Mouse (Mus musculus): Measurements from ENCODE around the gene Wipf3.

Wipf3 gene

GRCm38 (mm10) chr6:54496214-54496613 lies 66.8 kb downstream of the Wipf3 start:
- CTCF ChIA-PET: no interaction called here
- POLR2A ChIA-PET: no interaction called here

- ChIA-PET CTCF (interaction anchor here in 1 of 4 experiments (0.6 kb wide), 1 partner anchor 132 kb away, joined by 4 read pairs; no protein-coding TSS in a partner anchor), POLR2A (no interaction called here)
Observed at GRCm38 (mm10) chr6:54502661-54503115, 73.3 kb downstream of the Wipf3 start.

- ChIA-PET CTCF (interaction anchor here (0.5 to 5.8 kb wide), 9 partner anchors 8 to 138 kb away, joined by 3 to 80 read pairs (median 5); partner anchors contain the start of gene Wipf3 (in 1 of the 4)), POLR2A (no interaction called here)
Observed at GRCm38 (mm10) chr6:54506318-54506717, 76.9 kb downstream of the Wipf3 start.

GRCm38 (mm10) chr6:54507002-54507401 lies 77.6 kb downstream of the Wipf3 start:
- ChIA-PET CTCF (interaction anchor here (0.5 to 5.8 kb wide), 21 partner anchors 9 to 616 kb away, joined by 3 to 80 read pairs (median 4); partner anchors contain the start of genes Scrn1 (in 1 of the 4) and Wipf3 (in 1 of the 4)), POLR2A (interaction anchor here in 3 of 4 experiments (0.7 to 1.5 kb wide), 5 partner anchors 21 to 956 kb away, joined by 3 to 5 read pairs (median 3); no protein-coding TSS in a partner anchor)

- CTCF ChIA-PET: interaction anchor here in 3 of 4 experiments (0.6 to 5.8 kb wide), 9 partner anchors 11 to 616 kb away, joined by 3 to 80 read pairs (median 5); no protein-coding TSS in a partner anchor
- POLR2A ChIA-PET: interaction anchor here in 3 of 4 experiments (0.7 to 1.5 kb wide), 5 partner anchors 22 to 955 kb away, joined by 3 to 5 read pairs (median 3); no protein-coding TSS in a partner anchor
Observed at GRCm38 (mm10) chr6:54507808-54508207, 78.4 kb downstream of the Wipf3 start.

- ChIA-PET CTCF (interaction anchor here in 3 of 4 experiments (1.4 to 5.8 kb wide), 4 partner anchors 11 to 116 kb away, joined by 4 to 80 read pairs (median 38); no protein-coding TSS in a partner anchor), POLR2A (no interaction called here)
Observed at GRCm38 (mm10) chr6:54508256-54508793, 78.9 kb downstream of the Wipf3 start.

GRCm38 (mm10) chr6:54509264-54509663 lies 79.9 kb downstream of the Wipf3 start:
- CTCF ChIA-PET: interaction anchor here in 3 of 4 experiments (1.4 to 5.8 kb wide), 3 partner anchors 116 to 117 kb away, joined by 6 to 80 read pairs (median 70); no protein-coding TSS in a partner anchor
- POLR2A ChIA-PET: no interaction called here

GRCm38 (mm10) chr6:54512256-54512655 lies 82.9 kb downstream of the Wipf3 start:
- ChIA-PET CTCF (interaction anchor here in 1 of 4 experiments (0.6 kb wide), 1 partner anchor 1489 kb away, joined by 3 read pairs; no protein-coding TSS in a partner anchor), POLR2A (interaction anchor here in 1 of 4 experiments (0.7 kb wide), 1 partner anchor 351 kb away, joined by 3 read pairs; no protein-coding TSS in a partner anchor)

GRCm38 (mm10) chr6:54516512-54517134 lies 87.2 kb downstream of the Wipf3 start:
- ChIA-PET CTCF (interaction anchor here in 3 of 4 experiments (0.6 to 1.3 kb wide), 3 partner anchors 10 to 619 kb away, joined by 3 to 5 read pairs (median 4); no protein-coding TSS in a partner anchor), POLR2A (no interaction called here)

- ChIA-PET CTCF (no interaction called here), POLR2A (no interaction called here)
Observed at GRCm38 (mm10) chr6:54518758-54519157, 89.4 kb downstream of the Wipf3 start.

- ChIA-PET CTCF (interaction anchor here in 1 of 4 experiments (1.2 kb wide), 1 partner anchor 137 kb away, joined by 3 read pairs; no protein-coding TSS in a partner anchor), POLR2A (no interaction called here)
Observed at GRCm38 (mm10) chr6:54528666-54529065, 99.3 kb downstream of the Wipf3 start.

GRCm38 (mm10) chr6:54530182-54530581 lies 100.8 kb downstream of the Wipf3 start:
- CTCF ChIA-PET: interaction anchor here in 2 of 4 experiments (0.6 to 0.7 kb wide), 2 partner anchors 96 to 258 kb away, joined by 3 read pairs; no protein-coding TSS in a partner anchor
- POLR2A ChIA-PET: interaction anchor here in 2 of 4 experiments (0.6 to 1.1 kb wide), 2 partner anchors 10 to 499 kb away, joined by 3 read pairs; no protein-coding TSS in a partner anchor

- POLR2A ChIA-PET: interaction anchor here in 1 of 4 experiments (1.2 kb wide), 1 partner anchor 10 kb away, joined by 3 read pairs; no protein-coding TSS in a partner anchor
- CTCF ChIA-PET: interaction anchor here in 1 of 4 experiments (0.7 kb wide), 1 partner anchor 139 kb away, joined by 3 read pairs; no protein-coding TSS in a partner anchor
Observed at GRCm38 (mm10) chr6:54531048-54531481, 101.7 kb downstream of the Wipf3 start.

- ChIA-PET POLR2A (no interaction called here), CTCF (interaction anchor here in 1 of 4 experiments (1.0 kb wide), 1 partner anchor 12 kb away, joined by 3 read pairs; no protein-coding TSS in a partner anchor)
Observed at GRCm38 (mm10) chr6:54535485-54535884, 106.1 kb downstream of the Wipf3 start.

GRCm38 (mm10) chr6:54537053-54537452 lies 107.7 kb downstream of the Wipf3 start:
- CTCF ChIA-PET: no interaction called here
- POLR2A ChIA-PET: no interaction called here

GRCm38 (mm10) chr6:54538773-54539173 lies 109.4 kb downstream of the Wipf3 start:
- ChIA-PET POLR2A (no interaction called here), CTCF (no interaction called here)

- ChIA-PET POLR2A (interaction anchor here in 2 of 4 experiments (1.0 to 1.2 kb wide), 2 partner anchors 24 to 26 kb away, joined by 3 to 5 read pairs; no protein-coding TSS in a partner anchor), CTCF (no interaction called here)
Observed at GRCm38 (mm10) chr6:54539396-54539795, 110.0 kb downstream of the Wipf3 start.

- POLR2A ChIA-PET: interaction anchor here in 3 of 4 experiments (0.6 to 1.6 kb wide), 6 partner anchors 9 to 220 kb away, joined by 3 to 5 read pairs (median 4); no protein-coding TSS in a partner anchor
Observed at GRCm38 (mm10) chr6:54540252-54540887, 111.0 kb downstream of the Wipf3 start.

GRCm38 (mm10) chr6:54542836-54543235 lies 113.4 kb downstream of the Wipf3 start:
- ChIA-PET POLR2A (interaction anchor here in 3 of 4 experiments (0.6 to 2.4 kb wide), 10 partner anchors 8 to 638 kb away, joined by 3 to 19 read pairs (median 4); partner anchors contain the start of genes Scrn1 (in 1 of the 3) and Znrf2 (in 1 of the 3)), CTCF (no interaction called here)

More at GRCm38 (mm10) chr6:54540252-54540887, 111.0 kb downstream of the Wipf3 start:
- CTCF ChIA-PET: no interaction called here
